Mouse (Mus musculus): ENCODE results near the gene Chuk. TPM values are rescaled to one million over a fixed set of nuclear protein-coding genes. Genes with fewer than 3 reads are reported as not detected.

Gene Chuk
- polyA plus RNA-seq, 1 experiment, result 12.4 TPM

DNA sequence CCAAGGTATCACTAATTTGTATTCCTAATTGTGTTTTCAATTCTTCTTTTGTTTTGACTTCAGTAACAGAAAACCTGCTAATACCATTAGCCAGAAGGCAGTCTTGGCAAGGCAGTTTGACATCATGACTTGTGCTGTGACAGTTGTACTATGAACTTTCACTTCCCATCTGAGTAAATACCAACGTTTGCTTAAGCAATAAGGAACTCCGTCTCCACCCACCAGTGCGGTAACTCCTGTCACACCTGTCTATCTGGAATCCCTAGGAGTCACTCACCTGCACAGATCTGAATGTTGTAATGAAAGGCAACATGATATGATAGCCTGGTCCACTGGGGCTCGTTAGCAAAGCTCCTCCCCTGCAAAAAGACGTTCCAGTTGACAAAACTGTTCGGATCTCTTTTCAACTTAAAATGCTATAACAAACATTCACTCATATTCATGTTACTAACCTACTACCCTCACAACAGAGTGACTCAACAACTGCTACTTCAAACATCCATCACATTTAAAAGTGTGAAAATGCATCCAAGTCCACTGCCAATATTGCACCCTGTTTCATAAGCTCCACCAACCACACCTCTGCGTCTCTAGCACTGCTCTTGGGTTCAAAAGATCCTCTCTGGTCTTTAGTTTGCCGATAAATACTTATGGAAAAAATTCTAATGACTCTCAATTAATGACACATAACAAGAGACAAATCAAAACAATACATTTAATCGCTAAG, 39.8 kb downstream of the Chuk start:
- peak overlapping the region; percentile 83 for H3K27ac ChIP-seq (ENCODE audit: insufficient read depth, low read depth, low read length)
- peaks cover 8% of the 10 kb centered on the region; the same call in 1 of the 2 replicates for H3K4me1 ChIP-seq (ENCODE audit: control insufficient read depth, insufficient read depth, insufficient read length, low read length)
- H3K4me3 ChIP-seq (ENCODE audit: low read depth, low read length), result no peak overlapping the region
- WGBS, result 29% methylated on average over 9 of the region's 9 CpGs
- no peaks in the 10 kb centered on the region for H3K27me3 ChIP-seq (ENCODE audit: control insufficient read depth, insufficient read depth, low read length)
- peaks cover 10% of the 10 kb centered on the region for H3K36me3 ChIP-seq (ENCODE audit: control insufficient read depth, insufficient read depth, low read length)
- TF ChIP-seq CTCF (IDR thresholded peaks at IDR 0.05; ENCODE audit: extremely low read depth, insufficient read length, insufficient replicate concordance, low read depth, low read length), result no peak
- TF ChIP-seq POLR2A (IDR thresholded peaks at IDR 0.05; ENCODE audit: low read depth, low read length), result no peak

DNA sequence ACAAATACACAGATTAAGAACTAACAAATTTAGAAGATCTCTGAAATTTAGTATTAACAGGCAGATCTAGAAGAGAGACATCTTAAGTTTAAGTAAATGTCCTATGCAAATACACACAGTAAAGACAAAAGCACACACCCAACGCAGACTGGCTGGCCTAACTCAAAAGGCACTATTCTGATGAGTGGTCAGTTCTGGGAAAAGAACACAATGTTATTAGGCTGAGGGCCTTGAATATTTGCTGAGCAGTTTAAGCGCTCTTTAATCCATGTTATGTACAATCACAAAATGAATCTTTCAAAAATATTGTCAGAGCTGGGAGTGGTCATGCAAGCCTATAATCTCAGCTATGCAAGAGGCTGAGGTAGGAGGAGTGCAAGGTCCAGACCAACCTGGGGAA, 42.5 kb downstream of the Chuk start:
- TF ChIP-seq CTCF (IDR thresholded peaks at IDR 0.05; ENCODE audit: extremely low read depth, insufficient read length, insufficient replicate concordance, low read depth, low read length), result no peak
- peak overlapping the region; percentile 64 for H3K27ac ChIP-seq (ENCODE audit: insufficient read depth, low read depth, low read length)
- 89% methylated on average over 2 of the region's 2 CpGs for WGBS
- H3K4me3 ChIP-seq (ENCODE audit: low read depth, low read length), result no peak overlapping the region
- H3K36me3 ChIP-seq (ENCODE audit: control insufficient read depth, insufficient read depth, low read length), result peaks cover 17% of the 10 kb centered on the region
- H3K27me3 ChIP-seq (ENCODE audit: control insufficient read depth, insufficient read depth, low read length), result no peaks in the 10 kb centered on the region
- peaks cover 8% of the 10 kb centered on the region; the same call in 1 of the 2 replicates for H3K4me1 ChIP-seq (ENCODE audit: control insufficient read depth, insufficient read depth, insufficient read length, low read length)

DNA sequence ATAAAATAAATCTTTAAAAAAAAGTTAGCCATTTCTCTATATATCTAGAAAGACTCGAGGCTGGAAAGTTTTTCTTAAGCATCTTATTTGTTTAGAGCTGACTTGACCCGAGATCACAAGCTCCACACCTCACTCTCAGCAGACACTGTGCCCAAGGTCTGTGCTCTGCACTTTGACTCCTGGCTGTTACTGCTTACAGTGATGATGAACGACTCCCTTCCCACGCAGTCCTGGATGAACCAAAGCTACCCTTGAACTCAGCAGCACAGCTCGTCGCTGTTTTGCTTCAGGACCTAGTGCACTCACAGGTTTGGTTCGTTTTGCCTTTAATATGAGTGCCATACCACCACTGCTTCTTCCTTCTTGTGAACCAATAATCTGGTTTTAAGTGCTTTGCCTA, 43.5 kb downstream of the Chuk start:
- Histone ChIP-seq H3K27me3 (ENCODE audit: control insufficient read depth, insufficient read depth, low read length) (no peaks in the 10 kb centered on the region), H3K36me3 (ENCODE audit: control insufficient read depth, insufficient read depth, low read length) (peaks cover 24% of the 10 kb centered on the region), H3K4me3 (ENCODE audit: low read depth, low read length) (no peak overlapping the region), H3K4me1 (ENCODE audit: control insufficient read depth, insufficient read depth, insufficient read length, low read length) (peaks cover 8% of the 10 kb centered on the region; the same call in 1 of the 2 replicates), H3K27ac (ENCODE audit: insufficient read depth, low read depth, low read length) (peak overlapping the region; percentile 64)
- no peak for TF ChIP-seq CTCF (IDR thresholded peaks at IDR 0.05; ENCODE audit: extremely low read depth, insufficient read length, insufficient replicate concordance, low read depth, low read length)
- TF ChIP-seq POLR2A (IDR thresholded peaks at IDR 0.05; ENCODE audit: low read depth, low read length), result no peak
- 56% methylated on average over 7 of the region's 7 CpGs for WGBS

DNA sequence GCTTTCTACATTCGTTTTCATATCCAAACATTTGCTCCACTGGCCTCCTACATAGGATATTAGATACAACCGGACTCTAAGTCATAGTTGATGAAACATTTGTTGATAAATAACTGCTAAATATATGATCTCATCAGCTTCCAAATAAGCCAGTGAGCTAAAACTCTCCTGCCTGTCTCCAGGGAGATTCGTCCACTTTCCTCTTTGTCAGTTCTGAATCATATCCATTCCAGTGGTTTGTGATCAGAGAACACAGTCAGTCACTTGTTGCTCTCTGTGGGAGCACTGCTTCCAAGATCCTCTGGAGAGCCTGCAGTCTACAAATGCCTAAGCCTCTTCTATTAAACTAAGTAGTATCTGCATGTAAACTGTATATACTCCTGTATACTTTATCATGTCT, 47.1 kb downstream of the Chuk start:
- WGBS, result 84% methylated on average over 3 of the region's 3 CpGs
- Histone ChIP-seq H3K36me3 (ENCODE audit: control insufficient read depth, insufficient read depth, low read length) (peaks cover 37% of the 10 kb centered on the region), H3K4me1 (ENCODE audit: control insufficient read depth, insufficient read depth, insufficient read length, low read length) (peaks cover 6% of the 10 kb centered on the region; the same call in 1 of the 2 replicates), H3K4me3 (ENCODE audit: low read depth, low read length) (no peak overlapping the region), H3K27me3 (ENCODE audit: control insufficient read depth, insufficient read depth, low read length) (no peaks in the 10 kb centered on the region), H3K27ac (ENCODE audit: insufficient read depth, low read depth, low read length) (no peak overlapping the region)
- TF ChIP-seq POLR2A (IDR thresholded peaks at IDR 0.05; ENCODE audit: low read depth, low read length) (no peak), CTCF (IDR thresholded peaks at IDR 0.05; ENCODE audit: extremely low read depth, insufficient read length, insufficient replicate concordance, low read depth, low read length) (no peak)

DNA sequence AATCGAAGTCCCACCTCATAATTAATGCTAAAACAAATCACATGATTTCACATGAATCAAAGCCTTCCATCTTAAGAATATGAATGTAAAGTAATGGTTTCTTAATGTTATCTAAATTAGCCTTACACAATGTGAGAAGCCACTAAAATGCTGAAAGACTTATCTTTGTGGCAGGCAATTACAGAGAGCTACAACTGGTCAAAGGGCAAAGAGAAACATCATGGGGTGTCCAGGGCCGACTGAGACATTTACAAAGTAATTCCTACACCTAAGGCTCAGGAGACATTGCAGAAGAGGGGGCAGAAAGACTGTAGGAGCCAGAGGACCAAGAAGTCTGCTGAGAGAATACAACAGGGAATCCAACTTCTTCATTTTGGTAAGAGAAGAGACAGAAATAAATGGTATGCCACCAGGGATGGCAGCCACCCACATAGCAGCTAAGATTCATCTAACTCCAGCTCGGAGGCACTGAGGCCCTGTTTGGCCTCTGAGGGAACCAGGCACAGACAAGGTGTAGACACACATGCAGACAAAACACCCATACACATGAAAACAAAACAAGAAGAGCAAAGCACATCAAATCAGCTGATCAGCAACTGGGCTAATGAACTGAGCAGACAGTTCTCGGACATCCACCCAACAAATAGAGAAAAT, 52.0 kb downstream of the Chuk start:
- H3K4me1 ChIP-seq (ENCODE audit: control insufficient read depth, insufficient read depth, insufficient read length, low read length), result peaks cover 4% of the 10 kb centered on the region; the same call in 1 of the 2 replicates
- peak overlapping the region; percentile 76 for H3K27ac ChIP-seq (ENCODE audit: insufficient read depth, low read depth, low read length)
- 52% methylated on average over 4 of the region's 4 CpGs for WGBS

DNA sequence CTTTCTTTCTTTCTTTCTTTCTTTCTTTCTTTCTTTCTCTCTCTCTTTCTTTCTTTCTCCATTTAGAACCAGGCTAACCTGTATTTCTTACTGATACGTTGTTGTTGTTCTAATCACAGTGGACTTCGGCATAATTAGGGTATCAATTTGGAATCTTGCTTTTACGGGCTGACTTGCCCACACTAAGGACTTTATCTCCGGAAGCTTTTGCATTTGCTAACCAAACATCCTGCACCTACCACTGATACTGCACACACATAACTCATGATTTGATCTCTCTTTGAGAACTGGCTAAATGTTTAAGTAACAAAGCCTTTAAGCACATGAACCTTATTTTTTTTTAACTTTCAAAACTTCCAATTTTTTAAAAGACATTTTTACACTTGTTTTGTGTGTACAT, 56.9 kb downstream of the Chuk start:
- peaks cover 4% of the 10 kb centered on the region; the same call in 1 of the 2 replicates for H3K4me1 ChIP-seq (ENCODE audit: control insufficient read depth, insufficient read depth, insufficient read length, low read length)
- TF ChIP-seq CTCF (IDR thresholded peaks at IDR 0.05; ENCODE audit: extremely low read depth, insufficient read length, insufficient replicate concordance, low read depth, low read length) (no peak), POLR2A (IDR thresholded peaks at IDR 0.05; ENCODE audit: low read depth, low read length) (no peak)
- WGBS, result 31% methylated on average over 4 of the region's 4 CpGs
- H3K36me3 ChIP-seq (ENCODE audit: control insufficient read depth, insufficient read depth, low read length), result peaks cover 39% of the 10 kb centered on the region
- H3K27ac ChIP-seq (ENCODE audit: insufficient read depth, low read depth, low read length), result no peak overlapping the region
- no peaks in the 10 kb centered on the region for H3K27me3 ChIP-seq (ENCODE audit: control insufficient read depth, insufficient read depth, low read length)
- H3K4me3 ChIP-seq (ENCODE audit: low read depth, low read length), result no peak overlapping the region

More for the DNA sequence above, 52.0 kb downstream of the Chuk start:
- no peak overlapping the region for H3K4me3 ChIP-seq (ENCODE audit: low read depth, low read length)
- TF ChIP-seq POLR2A (IDR thresholded peaks at IDR 0.05; ENCODE audit: low read depth, low read length) (no peak), CTCF (IDR thresholded peaks at IDR 0.05; ENCODE audit: extremely low read depth, insufficient read length, insufficient replicate concordance, low read depth, low read length) (no peak)
- H3K27me3 ChIP-seq (ENCODE audit: control insufficient read depth, insufficient read depth, low read length), result no peaks in the 10 kb centered on the region
- peaks cover 42% of the 10 kb centered on the region for H3K36me3 ChIP-seq (ENCODE audit: control insufficient read depth, insufficient read depth, low read length)

GRCm38 (mm10) chr19:44049282-44049681, 58.0 kb downstream of the Chuk start:
- Histone ChIP-seq H3K36me3 (ENCODE audit: control insufficient read depth, insufficient read depth, low read length) (peaks cover 44% of the 10 kb centered on the region), H3K27ac (ENCODE audit: insufficient read depth, low read depth, low read length) (peak overlapping the region; percentile 22; the same call in 1 of the 2 replicates), H3K4me1 (ENCODE audit: control insufficient read depth, insufficient read depth, insufficient read length, low read length) (peaks cover 3% of the 10 kb centered on the region; the same call in 1 of the 2 replicates), H3K4me3 (ENCODE audit: low read depth, low read length) (no peak overlapping the region), H3K27me3 (ENCODE audit: control insufficient read depth, insufficient read depth, low read length) (no peaks in the 10 kb centered on the region)
- TF ChIP-seq POLR2A (IDR thresholded peaks at IDR 0.05; ENCODE audit: low read depth, low read length) (no peak), CTCF (IDR thresholded peaks at IDR 0.05; ENCODE audit: extremely low read depth, insufficient read length, insufficient replicate concordance, low read depth, low read length) (no peak)
- WGBS, result 25% methylated on average over 3 of the region's 3 CpGs

All from small intestine, adult 2 months (tissue).